Mouse (Mus musculus) testis, adult 2 months (tissue): Measurements from ENCODE around the gene Mrrf.

Source experiments
- CTCF ChIP-seq: fragments of 200-500 bp; IDR thresholded peaks from 2 replicates; pipeline ENCODE4 v1.5.1; 2012; ENCODE audit warnings: low read depth, mild to moderate bottlenecking, inconsistent platforms, low read length, moderate library complexity; ENCODE audit not compliant: control insufficient read depth, insufficient read depth, insufficient replicate concordance
- POLR2A ChIP-seq: fragments of 200-500 bp; IDR thresholded peaks from 2 replicates; pipeline ENCODE4 v1.6.1; 2012; ENCODE audit warnings: low read depth, mild to moderate bottlenecking, inconsistent platforms, low read length, moderate library complexity; ENCODE audit not compliant: control insufficient read depth

DNA sequence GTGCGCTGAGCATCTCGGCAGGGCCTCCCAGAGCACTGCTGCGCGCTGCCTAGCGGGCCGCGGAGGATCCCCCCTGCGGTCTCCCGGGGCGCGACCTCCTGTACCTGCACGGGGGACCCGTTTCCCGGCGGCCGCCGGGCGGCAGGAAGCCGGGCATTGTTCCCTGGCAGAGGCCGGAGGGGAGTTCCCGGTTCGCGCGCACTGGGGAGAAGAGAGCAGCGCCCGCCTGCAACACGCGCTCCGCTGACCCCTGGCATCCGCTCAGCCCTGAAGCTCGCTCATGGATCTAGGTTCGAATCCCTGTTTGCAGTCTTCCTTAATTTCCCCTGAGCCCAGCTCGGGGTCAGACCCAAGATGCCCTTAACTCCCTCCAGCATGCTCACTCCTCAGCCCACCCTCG lies 74.6 kb downstream of the Mrrf start:
- TF ChIP-seq CTCF (no peak), POLR2A (no peak)
